Mouse (Mus musculus) stomach, embryonic 14.5 days (tissue): ENCODE results near the gene C8a. TPM values are rescaled to one million over a fixed set of nuclear protein-coding genes. Genes with fewer than 3 reads are reported as not detected.

Experiments
- ATAC-seq: fragments of 200-750 bp; cut with Nextera tagmentation; 2 replicates; pipeline ENCODE4 v1.8.0; 2017; ENCODE audit warnings: low read depth, moderate TSS enrichment; ENCODE audit not compliant: insufficient number of reproducible peaks, insufficient read depth, low FRiP score
- H3K27ac ChIP-seq: fragments of 300-500 bp; sonication (generic); 2 replicates; pipeline ENCODE4 v1.5.1; 2014; ENCODE audit warnings: mild to moderate bottlenecking, low read length, moderate library complexity, mixed read lengths
- H3K27me3 ChIP-seq: fragments of 300-500 bp; sonication (generic); 2 replicates; pipeline ENCODE4 v1.6.1; 2014; ENCODE audit warnings: low read length, control low read depth, mixed read lengths; ENCODE audit not compliant: control insufficient read depth, insufficient read depth
- H3K36me3 ChIP-seq: fragments of 300-500 bp; sonication (generic); 2 replicates; pipeline ENCODE4 v1.6.1; 2014; ENCODE audit warnings: mild to moderate bottlenecking, control low read depth, low read length, moderate library complexity, mixed read lengths; ENCODE audit not compliant: control insufficient read depth, insufficient read depth
- H3K4me1 ChIP-seq: fragments of 300-500 bp; sonication (generic); 2 replicates; pipeline ENCODE4 v1.6.1; 2014; ENCODE audit warnings: low read length, control low read depth, mixed read lengths; ENCODE audit not compliant: control insufficient read depth, insufficient read depth
- H3K4me2 ChIP-seq: fragments of 300-500 bp; sonication (generic); replicated peaks from 2 replicates; pipeline ENCODE4 v1.6.1; 2014; ENCODE audit warnings: low read depth, low read length, control low read depth
- H3K4me3 ChIP-seq: fragments of 300-500 bp; sonication (generic); 2 replicates; pipeline ENCODE4 v1.5.1; 2014; ENCODE audit warnings: low read depth, low read length, control low read depth
- H3K9ac ChIP-seq: fragments of 300-500 bp; sonication (generic); replicated peaks from 2 replicates; pipeline ENCODE4 v1.6.1; 2014; ENCODE audit warnings: low read depth, mild to moderate bottlenecking, control low read depth, low read length, moderate library complexity, mixed read lengths
- H3K9me3 ChIP-seq: fragments of 300-500 bp; sonication (generic); 2 replicates; pipeline ENCODE4 v1.6.1; 2016; ENCODE audit warnings: low read depth, low read length, control low read depth; ENCODE audit not compliant: control insufficient read depth
- WGBS: fragments of 180-500 bp; shearing (Covaris S2); extraction: QIAGEN DNeasy Blood & Tissue Kit; methylation state at CpG from one replicate; pipeline ENCODE4 v1.1.7; 2014; 5-methylcytosine and 5-hydroxymethylcytosine counted together
- polyA plus RNA-seq: library from polyadenylated mRNA; unstranded; fragments of >200 nt; fragmentation: Nextera tagmentation; extraction: Ambion mirVana; gene quantifications from 2 replicates; pipeline ENCODE4 v1.2.1, GENCODE M21; 2014

C8a gene
- polyA plus RNA-seq, 1 experiment from 2014 or later: not detected

GRCm38 (mm10) chr4:104828939-104829338, 47.3 kb downstream of the C8a start:
- H3K27ac ChIP-seq: no peak overlapping the region
- 59% methylated on average over 5 of the region's 5 CpGs for WGBS
- no peaks in the 10 kb centered on the region for H3K9me3 ChIP-seq
- H3K4me1 ChIP-seq: no peaks in the 10 kb centered on the region
- no peaks in the 10 kb centered on the region for H3K36me3 ChIP-seq
- no peak overlapping the region for H3K4me2 ChIP-seq
- ATAC-seq: no peak
- H3K9ac ChIP-seq: no peak overlapping the region
- no peaks in the 10 kb centered on the region for H3K27me3 ChIP-seq
- H3K4me3 ChIP-seq: no peak overlapping the region

DNA sequence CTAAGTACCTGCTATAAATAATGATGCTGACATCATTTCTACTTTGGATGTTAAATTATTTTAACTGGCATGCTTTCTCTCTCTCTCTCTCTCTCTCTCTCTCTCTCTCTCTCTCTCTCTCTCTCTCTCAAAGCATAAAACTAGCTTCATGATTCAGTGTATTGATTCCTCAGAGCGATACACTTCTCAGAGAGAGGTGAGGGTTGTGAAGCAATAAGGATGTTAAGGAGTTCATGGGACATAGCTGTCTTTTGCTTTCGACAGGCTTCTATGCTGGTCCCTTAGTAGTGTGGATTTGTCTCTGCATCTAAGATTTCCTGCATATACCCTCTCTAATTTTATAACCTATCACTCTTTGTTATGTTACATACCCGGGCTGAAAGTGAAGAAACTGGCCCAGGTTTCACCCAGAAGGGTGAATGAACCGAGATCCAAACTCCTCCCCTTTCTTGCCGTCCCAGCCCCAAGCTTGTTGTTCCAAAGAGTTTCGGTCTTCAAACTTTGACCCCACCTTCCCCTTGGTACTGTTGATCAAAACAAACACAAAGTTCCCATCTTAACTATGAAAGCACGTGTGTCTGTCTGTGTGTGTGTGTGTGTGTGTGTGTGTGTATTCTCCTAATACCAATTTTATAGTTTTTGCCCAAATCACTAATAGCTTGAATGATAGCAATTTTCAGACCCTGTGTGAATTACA, 51.7 kb downstream of the C8a start:
- H3K9ac ChIP-seq: no peak overlapping the region

GRCm38 (mm10) chr4:104823597-104824101, 52.5 kb downstream of the C8a start:
- Histone ChIP-seq H3K27me3 (no peaks in the 10 kb centered on the region), H3K9ac (no peak overlapping the region), H3K4me2 (no peak overlapping the region), H3K36me3 (no peaks in the 10 kb centered on the region), H3K27ac (no peak overlapping the region), H3K9me3 (no peaks in the 10 kb centered on the region), H3K4me1 (no peaks in the 10 kb centered on the region), H3K4me3 (no peak overlapping the region)
- 0 out of 2 replicates have a peak, but pooled peaks have one; percentile 37 for ATAC-seq
- 58% methylated on average over 4 of the region's 4 CpGs for WGBS

More for the DNA sequence above, 51.7 kb downstream of the C8a start:
- Histone ChIP-seq H3K27ac (no peak overlapping the region), H3K36me3 (no peaks in the 10 kb centered on the region), H3K4me3 (no peak overlapping the region), H3K4me2 (no peak overlapping the region), H3K4me1 (no peaks in the 10 kb centered on the region), H3K9me3 (no peaks in the 10 kb centered on the region), H3K27me3 (no peaks in the 10 kb centered on the region)
- WGBS: 65% methylated on average over 7 of the region's 7 CpGs
- ATAC-seq: no peak

GRCm38 (mm10) chr4:104819891-104820290, 56.3 kb downstream of the C8a start:
- Histone ChIP-seq H3K36me3 (no peaks in the 10 kb centered on the region), H3K9me3 (no peaks in the 10 kb centered on the region), H3K9ac (no peak overlapping the region), H3K4me3 (no peak overlapping the region), H3K27me3 (no peaks in the 10 kb centered on the region), H3K27ac (no peak overlapping the region), H3K4me2 (no peak overlapping the region), H3K4me1 (no peaks in the 10 kb centered on the region)
- WGBS: 68% methylated on average over 4 of the region's 4 CpGs
- ATAC-seq: no peak

DNA sequence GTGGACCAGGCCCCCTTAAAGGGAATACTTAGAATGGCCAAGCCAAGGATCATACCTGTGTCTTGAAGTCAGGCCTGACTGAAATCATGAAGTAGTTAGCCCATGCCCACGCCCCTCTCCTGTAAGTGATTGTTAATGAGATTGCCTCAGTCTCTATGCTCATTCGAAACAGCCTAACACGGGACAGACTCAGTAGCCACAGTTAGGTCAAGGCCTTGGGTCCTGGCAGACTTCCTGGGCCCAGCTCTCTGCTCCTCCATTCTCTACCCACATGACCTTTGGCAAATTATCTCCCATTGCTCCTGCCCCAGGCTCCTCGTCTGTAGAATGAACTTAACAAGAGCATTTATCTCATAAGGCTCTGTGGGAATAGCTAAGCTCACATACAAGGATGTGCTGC, 57.2 kb downstream of the C8a start:
- ATAC-seq: no peak
- Histone ChIP-seq H3K27ac (no peak overlapping the region), H3K9me3 (no peaks in the 10 kb centered on the region), H3K4me3 (no peak overlapping the region), H3K4me1 (no peaks in the 10 kb centered on the region), H3K27me3 (no peaks in the 10 kb centered on the region), H3K9ac (no peak overlapping the region), H3K36me3 (no peaks in the 10 kb centered on the region), H3K4me2 (no peak overlapping the region)
- 68% methylated on average over 4 of the region's 4 CpGs for WGBS

DNA sequence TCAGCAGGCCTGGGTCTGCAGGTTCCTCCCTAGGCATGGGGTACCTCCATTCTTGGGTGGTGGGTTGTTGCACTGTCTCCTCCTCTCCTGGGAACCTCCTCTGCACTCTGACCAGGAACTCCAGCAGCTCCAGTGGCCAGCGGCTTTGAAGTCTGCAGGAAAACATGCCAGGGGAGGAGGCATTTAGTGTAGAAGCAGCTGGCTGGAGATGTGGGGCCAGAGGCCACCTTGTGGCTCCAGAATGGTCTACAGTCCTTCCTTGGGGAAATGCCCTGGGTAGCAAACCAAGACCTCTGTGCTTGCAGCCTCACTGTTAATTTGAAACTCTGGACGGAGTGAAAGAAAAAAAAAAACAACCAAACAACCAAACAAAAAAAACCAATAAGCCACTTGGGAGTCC, 58.7 kb downstream of the C8a start:
- Histone ChIP-seq H3K27me3 (no peaks in the 10 kb centered on the region), H3K4me2 (no peak overlapping the region), H3K9ac (no peak overlapping the region), H3K36me3 (no peaks in the 10 kb centered on the region), H3K4me3 (no peak overlapping the region), H3K9me3 (no peaks in the 10 kb centered on the region), H3K4me1 (no peaks in the 10 kb centered on the region), H3K27ac (no peak overlapping the region)
- ATAC-seq: no peak
- 56% methylated on average over 2 of the region's 2 CpGs for WGBS

- no peak overlapping the region for H3K27ac ChIP-seq
- ATAC-seq: no peak
- no peak overlapping the region for H3K9ac ChIP-seq
- no peaks in the 10 kb centered on the region for H3K9me3 ChIP-seq
- no peak overlapping the region for H3K4me2 ChIP-seq
- no peaks in the 10 kb centered on the region for H3K27me3 ChIP-seq
- H3K4me1 ChIP-seq: no peaks in the 10 kb centered on the region
- H3K4me3 ChIP-seq: no peak overlapping the region
- no peaks in the 10 kb centered on the region for H3K36me3 ChIP-seq
- 87% methylated on average over 4 of the region's 4 CpGs for WGBS
Observed at GRCm38 (mm10) chr4:104816519-104817232, 59.5 kb downstream of the C8a start.

DNA sequence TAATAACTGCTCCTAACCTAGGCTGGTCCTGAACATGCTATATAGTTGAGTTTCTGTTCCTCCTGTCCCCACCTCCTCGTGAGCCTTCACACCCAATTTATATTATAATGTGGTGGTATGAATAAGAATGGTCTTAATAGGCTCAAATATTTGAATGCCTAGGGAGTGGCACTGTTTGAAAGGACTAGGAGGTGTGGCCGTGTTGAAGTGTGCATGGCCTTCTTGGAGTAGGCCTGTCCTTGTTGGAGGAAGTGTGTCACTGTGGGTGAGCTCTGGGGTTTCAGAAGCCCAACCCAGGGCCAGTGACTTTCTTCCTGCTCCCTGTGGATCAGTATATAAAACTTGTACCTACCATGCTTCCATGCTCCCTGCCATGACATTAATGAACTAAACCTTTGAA, 62.6 kb downstream of the C8a start:
- no peak overlapping the region for H3K9ac ChIP-seq
- no peaks in the 10 kb centered on the region for H3K4me1 ChIP-seq
- no peak for ATAC-seq
- H3K27me3 ChIP-seq: no peaks in the 10 kb centered on the region
- H3K36me3 ChIP-seq: no peaks in the 10 kb centered on the region
- WGBS: 78% methylated on average over 2 of the region's 2 CpGs
- no peak overlapping the region for H3K27ac ChIP-seq
- no peak overlapping the region for H3K4me2 ChIP-seq
- no peak overlapping the region for H3K4me3 ChIP-seq
- no peaks in the 10 kb centered on the region for H3K9me3 ChIP-seq
